Mouse (Mus musculus) inflammation-experienced regulatory T-cells, adult 6 months (primary cell): ENCODE data around the gene Fam117a. TPM values are rescaled to one million over a fixed set of nuclear protein-coding genes. Genes with fewer than 3 reads are reported as not detected.

Experiments
- ATAC-seq: one replicate; pipeline ENCODE4 v1.8.0; 2017
- polyA plus RNA-seq, 3 experiments: library from polyadenylated mRNA; unstranded; fragments of 100-300 nt; shearing (Covaris generic); gene quantifications; one replicate each; pipeline ENCODE4 v1.2.1; 2017

Fam117a gene
- 10 to 100 TPM; 11.4 to 28.1 (median 26.5) TPM for polyA plus RNA-seq

- peak; percentile 88 for ATAC-seq
Measured at GRCm38 (mm10) chr11:95336568-95337128, at the start of gene Fam117a. TSS of gene Fam117a (plus strand) at chr11:95337018.

DNA sequence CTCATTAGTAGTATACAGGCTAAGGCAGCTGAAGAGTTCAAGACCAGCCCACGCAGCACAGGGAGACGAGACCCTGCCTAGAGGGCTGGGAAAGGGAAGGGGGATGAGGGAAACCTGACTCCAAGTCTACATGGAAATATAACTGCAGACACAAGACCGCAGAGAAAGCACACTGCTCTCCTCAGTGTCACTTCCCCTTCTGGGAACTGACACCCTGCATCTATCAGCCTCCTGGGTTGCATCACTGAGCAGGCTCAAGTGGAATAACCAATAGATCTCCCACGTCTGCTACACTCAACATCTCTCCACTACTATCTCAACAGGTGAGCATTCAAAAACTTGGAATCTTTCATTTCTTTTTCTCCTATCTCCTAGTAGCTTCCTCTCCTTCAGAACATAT is 44.8 kb upstream of the Fam117a start:
- no peak for ATAC-seq

- no peak for ATAC-seq
Measured at GRCm38 (mm10) chr11:95293017-95293624, 43.7 kb upstream of the Fam117a start.

GRCm38 (mm10) chr11:95295736-95296135 is 41.1 kb upstream of the Fam117a start:
- ATAC-seq = no peak

DNA sequence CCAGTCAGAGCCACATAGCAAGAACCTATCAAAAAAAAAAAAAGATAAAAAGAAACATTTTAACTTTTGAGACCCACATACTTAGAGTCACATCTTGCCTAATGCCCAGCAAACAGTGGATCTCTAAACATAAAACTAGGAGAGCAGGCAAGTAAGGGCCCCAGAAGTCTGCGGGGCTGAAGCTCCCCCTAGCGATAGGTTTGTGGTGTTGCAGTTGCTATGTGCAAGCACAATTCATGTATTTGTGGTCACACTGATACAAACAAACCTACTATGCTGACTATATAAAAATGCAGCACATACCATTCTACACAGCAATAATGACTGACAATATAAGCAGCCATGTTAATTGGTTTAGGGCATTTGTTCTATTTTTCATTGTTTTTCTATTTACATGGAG is 38.7 kb upstream of the Fam117a start:
- peak; percentile 68 for ATAC-seq

DNA sequence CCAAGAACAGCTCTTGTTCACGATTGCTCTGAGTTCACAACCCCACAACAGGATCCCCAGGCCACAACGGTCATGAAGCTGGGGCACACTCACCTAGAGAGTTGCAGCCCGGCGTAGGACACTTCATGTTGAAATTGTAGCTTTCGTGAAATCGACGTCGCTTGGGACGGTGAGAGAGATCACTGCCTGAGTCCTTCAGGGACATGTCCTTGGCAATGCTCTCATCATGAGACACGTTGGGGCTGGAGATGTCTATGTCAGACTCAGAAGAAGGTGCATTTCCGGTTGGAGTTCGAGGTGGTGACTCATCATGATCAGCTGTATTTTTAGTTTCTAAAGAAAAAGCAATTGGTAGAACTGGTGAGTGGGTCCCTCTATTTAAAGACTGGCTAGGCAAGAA is 36.9 kb upstream of the Fam117a start:
- no peak for ATAC-seq

- no peak for ATAC-seq
Measured at GRCm38 (mm10) chr11:95301772-95302171, 35.0 kb upstream of the Fam117a start.

DNA sequence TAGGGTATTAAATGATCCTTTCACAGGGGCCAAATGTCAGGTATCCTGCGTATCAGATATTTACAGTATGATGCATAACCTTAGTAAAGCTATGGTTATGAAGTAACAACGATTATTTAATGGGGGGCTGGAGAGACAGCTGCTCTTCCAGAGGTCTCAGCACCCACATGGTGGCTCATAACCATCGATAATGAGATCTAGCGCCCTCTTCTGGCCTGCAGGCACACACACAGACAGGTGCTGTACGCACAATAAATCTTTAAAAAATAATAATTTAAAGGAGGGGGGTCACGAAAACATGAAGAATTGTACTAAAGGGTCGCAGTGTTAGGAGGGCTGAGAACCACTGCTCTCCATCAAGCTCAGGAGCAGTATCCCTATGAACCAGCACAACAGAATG is 31.2 kb upstream of the Fam117a start:
- no peak for ATAC-seq

DNA sequence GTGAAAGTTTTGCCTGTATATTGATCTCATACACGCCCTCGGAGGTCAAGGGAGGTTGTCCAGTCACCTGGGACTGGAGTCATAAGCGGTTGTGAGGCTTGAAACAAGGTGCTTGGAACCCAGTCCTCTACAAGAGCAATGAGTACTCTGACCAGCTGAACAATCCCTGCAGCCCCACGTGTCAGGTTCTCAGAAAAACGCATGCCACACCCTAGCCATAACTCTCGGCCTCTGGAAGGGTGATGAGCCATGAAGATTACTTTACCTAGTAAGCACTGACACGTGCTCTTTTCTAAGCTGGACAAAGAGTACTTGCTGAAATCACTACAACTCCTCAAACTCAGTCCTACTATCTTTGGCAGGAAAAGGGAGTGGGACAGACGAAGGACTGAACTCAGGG is 29.3 kb upstream of the Fam117a start:
- no peak for ATAC-seq

GRCm38 (mm10) chr11:95309510-95310006 is 27.3 kb upstream of the Fam117a start:
- ATAC-seq = peak; percentile 79

DNA sequence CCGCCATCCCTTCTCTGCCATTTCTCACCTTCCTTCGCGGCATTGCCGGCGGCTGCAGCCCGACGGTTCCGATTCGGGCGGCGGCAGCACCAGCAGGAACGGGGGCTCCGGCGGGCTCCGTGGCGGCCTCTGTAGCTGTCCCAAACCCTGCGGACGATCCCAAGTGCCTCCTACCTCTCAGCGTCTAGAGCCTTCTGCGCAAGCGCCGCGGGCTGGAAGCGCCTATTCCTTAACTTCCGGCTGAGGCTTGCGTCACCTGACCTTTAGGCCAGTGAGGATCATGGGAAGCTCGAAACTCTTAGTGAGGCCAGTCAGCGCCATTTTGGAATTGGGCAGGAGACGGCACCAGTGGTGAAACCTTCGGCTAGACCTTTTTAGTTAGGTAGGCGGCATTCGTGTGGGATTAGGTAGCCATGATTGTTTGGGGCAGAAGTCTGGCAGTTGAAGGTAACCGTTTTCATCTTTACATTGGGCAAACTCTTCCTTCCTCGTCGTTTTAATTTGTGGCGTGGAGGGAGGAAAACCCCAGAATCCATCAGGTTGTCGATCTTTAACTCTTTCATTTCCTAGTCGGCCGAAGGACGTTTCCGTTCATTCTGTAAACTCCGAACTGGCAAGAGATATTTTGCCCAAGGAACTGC is 26.7 kb upstream of the Fam117a start, which contains the start of gene Kat7:
Gene Kat7 (minus strand): TSS at position 240 of the 641 bp plus-strand sequence.
- ATAC-seq = peak; percentile 87

- no peak for ATAC-seq
Measured at GRCm38 (mm10) chr11:95310648-95311424, 26.0 kb upstream of the Fam117a start.

DNA sequence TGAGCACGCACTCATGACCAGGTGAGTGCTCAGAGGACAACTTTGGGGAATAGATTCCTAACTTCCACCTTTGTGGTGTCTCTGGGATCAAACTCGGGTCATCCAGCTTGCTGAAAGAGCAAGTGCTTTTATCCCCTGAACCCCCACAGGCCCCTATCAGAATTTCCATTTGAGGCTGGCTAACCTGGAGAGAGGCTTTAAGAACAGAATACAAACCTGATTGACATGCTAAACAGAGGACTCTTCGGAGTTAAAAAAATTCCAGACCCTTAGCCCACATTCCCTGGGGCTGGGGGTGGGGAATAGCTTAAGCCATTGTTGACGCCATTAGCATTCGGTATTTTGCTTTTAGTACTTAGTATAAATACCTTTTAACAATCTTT is 25.4 kb upstream of the Fam117a start:
- no peak for ATAC-seq

DNA sequence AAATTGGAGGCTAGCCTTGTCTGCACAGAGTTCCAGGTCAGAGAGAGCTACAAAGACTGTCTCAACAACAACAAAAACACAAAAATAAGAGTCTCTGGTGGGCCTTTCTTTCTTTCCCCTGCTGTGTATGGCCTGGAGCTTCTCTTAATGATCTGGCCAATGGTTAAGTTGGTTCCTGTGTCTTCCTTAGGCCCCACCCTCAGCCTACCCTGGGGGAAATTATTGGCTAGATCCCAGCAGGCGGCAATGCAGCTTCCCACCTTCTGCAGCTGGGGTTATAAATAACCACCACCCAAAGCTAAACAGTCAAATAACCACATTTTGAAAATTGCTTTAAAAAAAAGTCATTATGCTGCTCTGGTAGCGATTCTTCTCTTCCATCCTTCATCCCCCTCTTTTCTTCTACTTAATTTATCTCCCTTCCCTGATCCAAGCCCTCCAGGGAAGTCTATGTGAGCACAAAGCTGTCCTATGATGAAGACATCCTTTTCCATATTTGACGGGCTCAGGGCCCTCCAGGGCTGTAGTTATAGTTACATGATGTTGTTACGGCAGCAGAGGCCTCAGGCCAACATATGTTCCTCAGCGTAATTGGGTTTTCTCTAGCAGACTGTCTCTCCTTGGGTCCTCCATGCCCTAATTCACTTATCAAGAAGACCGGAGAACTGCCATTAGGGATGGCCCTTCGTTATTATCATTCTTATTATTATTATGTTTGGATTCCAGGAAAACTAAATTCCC is 21.4 kb upstream of the Fam117a start:
- ATAC-seq = no peak

GRCm38 (mm10) chr11:95318116-95318515 is 18.7 kb upstream of the Fam117a start:
- ATAC-seq = no peak

GRCm38 (mm10) chr11:95319506-95319905 is 17.3 kb upstream of the Fam117a start:
- ATAC-seq = no peak

- no peak for ATAC-seq
Measured at GRCm38 (mm10) chr11:95320010-95320409, 16.8 kb upstream of the Fam117a start.

GRCm38 (mm10) chr11:95324181-95324580 is 12.6 kb upstream of the Fam117a start:
- ATAC-seq = no peak

GRCm38 (mm10) chr11:95325832-95326231 is 11.0 kb upstream of the Fam117a start:
- ATAC-seq = no peak

GRCm38 (mm10) chr11:95326243-95326642 is 10.6 kb upstream of the Fam117a start:
- ATAC-seq = no peak

DNA sequence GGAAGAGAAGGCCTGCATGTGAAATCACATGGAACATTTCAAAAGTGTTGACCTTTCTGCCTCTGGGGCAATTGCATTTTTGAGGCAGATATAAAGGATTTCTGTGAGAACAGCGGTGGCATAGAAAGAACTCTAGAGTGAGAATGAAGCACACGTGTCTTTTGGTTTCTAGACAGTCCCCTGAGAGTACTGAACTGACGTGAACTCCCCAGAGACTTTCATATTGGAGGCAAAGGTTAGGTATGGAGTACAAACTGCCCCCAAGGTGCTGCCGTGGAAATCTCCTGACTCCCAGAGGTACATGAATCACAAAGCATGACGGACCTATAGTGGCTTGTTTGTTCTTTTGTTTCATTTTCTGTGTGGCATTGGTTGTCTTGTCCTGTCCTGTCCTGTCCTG is 8.2 kb upstream of the Fam117a start:
- ATAC-seq = no peak

DNA sequence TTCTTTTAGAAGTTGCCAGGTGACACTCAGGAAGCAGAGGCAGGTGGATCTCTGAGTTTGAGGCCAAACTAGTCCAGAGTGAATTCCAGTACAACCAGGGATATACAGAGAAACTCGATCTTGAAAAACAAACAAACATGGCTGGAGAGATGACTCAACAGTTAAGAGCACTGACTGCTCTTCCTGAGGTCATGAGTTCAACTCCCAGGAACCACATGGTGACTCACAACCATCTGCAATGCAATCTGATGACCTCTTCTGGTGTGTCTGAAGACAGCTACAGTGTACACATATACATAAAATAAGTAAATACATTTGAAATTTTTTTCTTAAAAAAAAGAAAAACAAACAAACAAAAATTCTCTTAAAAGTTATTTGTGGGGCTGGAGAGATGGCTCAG is 6.2 kb upstream of the Fam117a start:
- no peak for ATAC-seq
